Mouse (Mus musculus) megakaryocyte, embryonic 14.5 days (primary cell): ENCODE data around the gene Agrn.

Source experiments
- FLI1 ChIP-seq: IDR thresholded peaks from 2 replicates; pipeline ENCODE4 v1.6.1; 2012; ENCODE audit warnings: low read length, inconsistent platforms, mixed read lengths
- GATA1 ChIP-seq: IDR thresholded peaks from 3 replicates; pipeline ENCODE4 v1.6.1; 2012; ENCODE audit warnings: mixed read lengths, low read length, inconsistent platforms, borderline replicate concordance

DNA sequence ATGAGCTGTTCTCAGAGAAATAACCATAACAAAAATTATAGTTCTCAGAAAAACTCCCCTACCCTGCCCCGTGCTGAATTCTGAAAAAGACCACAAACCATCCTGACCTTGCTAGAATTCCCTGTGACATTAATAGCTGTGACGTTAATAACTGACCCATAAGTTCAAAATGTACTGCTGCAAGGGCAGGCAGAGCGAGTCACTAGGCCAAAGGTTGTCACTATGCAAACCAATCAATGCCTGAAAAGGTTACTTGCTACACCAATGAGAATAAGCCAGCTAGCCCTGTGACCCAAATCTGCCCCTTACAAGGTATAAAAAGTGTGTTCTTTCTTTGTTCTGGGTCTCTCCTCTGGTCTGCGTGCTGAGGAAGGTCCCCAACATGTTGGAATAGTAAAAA is 11.6 kb upstream of the Agrn start:
- TF ChIP-seq GATA1, result no peak
- TF ChIP-seq FLI1, result no peak
